Mouse (Mus musculus): ENCODE results near the gene Lrriq4.
"Not testable (repeated sequence)": the region's sequence is repeated elsewhere in the genome, so short reads cannot be mapped to it uniquely, and the experiment has no call there.

Lrriq4 gene

GRCm38 (mm10) chr3:30683190-30683589 lies 38.9 kb downstream of the Lrriq4 start:
- DNase-seq (ENCODE audit: low read depth, low spot score) = no peak

GRCm38 (mm10) chr3:30687216-30687615 lies 42.9 kb downstream of the Lrriq4 start:
- DNase-seq (ENCODE audit: low read depth, low spot score) = no peak

- DNase-seq (ENCODE audit: low read depth, low spot score) = no peak
Measured at GRCm38 (mm10) chr3:30690976-30691375, 46.7 kb downstream of the Lrriq4 start.

GRCm38 (mm10) chr3:30695661-30696060 lies 51.4 kb downstream of the Lrriq4 start:
- no peak for DNase-seq (ENCODE audit: low read depth, low spot score)

GRCm38 (mm10) chr3:30696346-30696745 lies 52.0 kb downstream of the Lrriq4 start:
- DNase-seq (ENCODE audit: low read depth, low spot score) = peak; percentile 45

- no peak for DNase-seq (ENCODE audit: low read depth, low spot score)
Measured at GRCm38 (mm10) chr3:30697891-30698290, 53.6 kb downstream of the Lrriq4 start.

- not testable (repeated sequence) for DNase-seq (ENCODE audit: low read depth, low spot score)
Measured at GRCm38 (mm10) chr3:30699711-30700505, 55.6 kb downstream of the Lrriq4 start, which contains the start of gene Lrrc31. TSS of gene Lrrc31 (minus strand) at chr3:30699843.

GRCm38 (mm10) chr3:30705977-30706376 lies 61.7 kb downstream of the Lrriq4 start:
- no peak for DNase-seq (ENCODE audit: low read depth, low spot score)

- no peak for DNase-seq (ENCODE audit: low read depth, low spot score)
Measured at GRCm38 (mm10) chr3:30706614-30707276, 62.4 kb downstream of the Lrriq4 start.

- no peak for DNase-seq (ENCODE audit: low read depth, low spot score)
Measured at GRCm38 (mm10) chr3:30710191-30710590, 65.9 kb downstream of the Lrriq4 start.

GRCm38 (mm10) chr3:30713334-30713733 lies 69.0 kb downstream of the Lrriq4 start:
- no peak for DNase-seq (ENCODE audit: low read depth, low spot score)

GRCm38 (mm10) chr3:30718649-30719048 lies 74.3 kb downstream of the Lrriq4 start:
- no peak for DNase-seq (ENCODE audit: low read depth, low spot score)
